Mouse (Mus musculus) spleen, adult 2 months (tissue): ENCODE measurements at regions not wholly inside any gene's neighbourhood (a gene's known extent, or its start where the extent isn't known, plus 50 kb on each side); places are given as distances from the start of the nearest gene placed in this dataset.

Experiments
- CTCF ChIP-seq: fragments of 200-500 bp; IDR thresholded peaks from 2 replicates; pipeline ENCODE4 v1.5.1; 2011; ENCODE audit warnings: mild to moderate bottlenecking, inconsistent platforms; ENCODE audit not compliant: insufficient read depth, insufficient read length, insufficient replicate concordance; ENCODE audit errors: extremely low read depth
- POLR2A ChIP-seq: fragments of 200-500 bp; IDR thresholded peaks from 2 replicates; pipeline ENCODE4 v1.6.1; 2011; ENCODE audit warnings: low read depth, low read length, inconsistent platforms

- TF ChIP-seq CTCF: no peak
- TF ChIP-seq POLR2A: no peak
Measured at GRCm38 (mm10) chr1:136759164-136759563, 134.5 kb downstream of the Zfp281 start.
